Mouse (Mus musculus): ENCODE data around the gene Actl10.

- TF ChIP-seq CTCF (IDR thresholded peaks at IDR 0.05; ENCODE audit: low read depth) (no peak), EP300 (IDR thresholded peaks at IDR 0.05; ENCODE audit: low read depth) (no peak)
These were observed 2.3 kb upstream of the Actl10 start for GRCm38 (mm10) chr2:154549127-154549885.
